1 mouse cellular context compared by ENCODE assay signal in the genomic region with DNA sequence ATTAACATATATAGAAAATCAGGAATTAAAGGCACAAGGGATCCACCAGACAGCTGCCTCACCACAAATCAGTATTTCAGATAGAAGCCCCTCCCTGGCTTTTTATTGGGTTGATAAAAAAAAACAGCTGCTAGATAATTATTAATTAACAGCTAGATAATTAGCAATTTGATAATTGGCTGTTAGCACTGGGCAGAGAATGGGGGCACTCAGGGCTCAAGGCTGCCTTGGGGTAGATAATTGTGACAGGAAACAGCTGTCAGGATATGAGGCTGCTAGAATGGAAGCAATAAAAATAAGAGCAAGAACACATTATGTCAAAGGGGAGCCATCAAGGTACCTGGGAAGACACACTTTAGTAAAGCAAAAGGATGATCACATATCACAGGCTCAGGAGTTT.
TF ChIP-seq lines count a peak whose summit lies in the region.

No protein-coding gene starts in this region.

TF ChIP-seq in ES-E14, 5 proteins besides CTCF, POLR2A, EP300 and RAD21:
- TF ChIP-seq CHD2 (IDR thresholded peaks at IDR 0.05; ENCODE audit: low read depth, low read length) (no peak), ZNF384 (IDR thresholded peaks at IDR 0.05; ENCODE audit: low read depth, low read length) (no peak)
TF ChIP-seq in ES-E14: peak in this region for 0.
